Mouse (Mus musculus) frontal cortex, postnatal 14 days (tissue): ENCODE results near the gene Nudc.

Experiments
- DNase-seq, 2 experiments: peaks; one replicate each; pipeline ENCODE4 v3.0.0; 2022; ENCODE audit warnings: low spot score in 2 of 2

The Nudc gene

GRCm38 (mm10) chr4:133491800-133492199, 54.0 kb downstream of the Nudc start:
- DNase-seq: no peak

GRCm38 (mm10) chr4:133489489-133490245, 56.1 kb downstream of the Nudc start:
- no peak for DNase-seq

- DNase-seq: no peak
Measured at GRCm38 (mm10) chr4:133488619-133489392, 57.0 kb downstream of the Nudc start.

GRCm38 (mm10) chr4:133486673-133487357, 59.0 kb downstream of the Nudc start:
- DNase-seq: no peak

- DNase-seq: no peak
Measured at GRCm38 (mm10) chr4:133485691-133486425, 59.9 kb downstream of the Nudc start.

GRCm38 (mm10) chr4:133484266-133485025, 61.4 kb downstream of the Nudc start:
- no peak for DNase-seq
